Mouse (Mus musculus) liver, postnatal 0 days (tissue): ENCODE measurements around the gene Nepro. TPM values are rescaled to one million over a fixed set of nuclear protein-coding genes. Genes with fewer than 3 reads are reported as not detected.

Experiments
- ATAC-seq: fragments of 200-750 bp; cut with Nextera tagmentation; 2 replicates; pipeline ENCODE4 v1.8.0; 2017; ENCODE audit warnings: mild to moderate bottlenecking, moderate library complexity
- DNase-seq: peaks from one replicate; pipeline ENCODE4 v3.0.0-alpha.2; 2016
- H3K27ac ChIP-seq: fragments of 300-500 bp; sonication (generic); 2 replicates; pipeline ENCODE4 v1.5.1; 2014; ENCODE audit warnings: antibody characterized with exemption, moderate library complexity, mild to moderate bottlenecking, low read depth
- H3K27me3 ChIP-seq: fragments of 300-500 bp; sonication (generic); 2 replicates; pipeline ENCODE4 v1.6.1; 2014; ENCODE audit warnings: low read length, control low read depth, mixed read lengths; ENCODE audit not compliant: insufficient read depth
- H3K36me3 ChIP-seq: fragments of 300-500 bp; sonication (generic); replicated peaks from 2 replicates; pipeline ENCODE4 v1.6.1; 2014; ENCODE audit warnings: mild to moderate bottlenecking, control low read depth, low read length, moderate library complexity, mixed read lengths; ENCODE audit not compliant: insufficient read depth
- H3K4me1 ChIP-seq: fragments of 300-500 bp; sonication (generic); 2 replicates; pipeline ENCODE4 v1.6.1; 2014; ENCODE audit warnings: antibody characterized with exemption, mild to moderate bottlenecking, control low read depth; ENCODE audit not compliant: insufficient read depth
- H3K4me2 ChIP-seq: fragments of 300-500 bp; sonication (generic); 2 replicates; pipeline ENCODE4 v1.6.1; 2014; ENCODE audit warnings: low read depth, mild to moderate bottlenecking, low read length, moderate library complexity, mixed read lengths
- H3K4me3 ChIP-seq: fragments of 300-500 bp; sonication (generic); 2 replicates; pipeline ENCODE4 v1.5.1; 2014; ENCODE audit warnings: low read depth, low read length
- H3K9ac ChIP-seq: fragments of 300-500 bp; sonication (generic); replicated peaks from 2 replicates; pipeline ENCODE4 v1.6.1; 2014; ENCODE audit warnings: mild to moderate bottlenecking, moderate library complexity
- H3K9me3 ChIP-seq: fragments of 300-500 bp; sonication (generic); 2 replicates; pipeline ENCODE4 v1.6.1; 2016; ENCODE audit warnings: mild to moderate bottlenecking, control low read depth, low read length, mixed read lengths
- CTCF ChIP-seq: sonication (generic); IDR thresholded peaks from 2 replicates; pipeline ENCODE4 v1.5.1; 2016; ENCODE audit warnings: antibody characterized with exemption, low read depth
- EP300 ChIP-seq: IDR thresholded peaks from 2 replicates; pipeline ENCODE4 v1.6.1; 2016; ENCODE audit warnings: antibody characterized with exemption, low read depth, mild to moderate bottlenecking
- WGBS: fragments of 180-500 bp; shearing (Covaris S2); extraction: QIAGEN DNeasy Blood & Tissue Kit; methylation state at CpG from one replicate; pipeline ENCODE4 v1.1.7; 2014; ENCODE audit not compliant: insufficient replicate concordance; 5-methylcytosine and 5-hydroxymethylcytosine counted together
- polyA plus RNA-seq: library from polyadenylated mRNA; unstranded; fragments of >200 nt; fragmentation: Nextera tagmentation; extraction: Ambion mirVana; gene quantifications from 2 replicates; pipeline ENCODE4 v1.2.1, GENCODE M21; 2015

Nepro gene
- polyA plus RNA-seq, 1 experiment from 2014 or later: 2.4 TPM

DNA sequence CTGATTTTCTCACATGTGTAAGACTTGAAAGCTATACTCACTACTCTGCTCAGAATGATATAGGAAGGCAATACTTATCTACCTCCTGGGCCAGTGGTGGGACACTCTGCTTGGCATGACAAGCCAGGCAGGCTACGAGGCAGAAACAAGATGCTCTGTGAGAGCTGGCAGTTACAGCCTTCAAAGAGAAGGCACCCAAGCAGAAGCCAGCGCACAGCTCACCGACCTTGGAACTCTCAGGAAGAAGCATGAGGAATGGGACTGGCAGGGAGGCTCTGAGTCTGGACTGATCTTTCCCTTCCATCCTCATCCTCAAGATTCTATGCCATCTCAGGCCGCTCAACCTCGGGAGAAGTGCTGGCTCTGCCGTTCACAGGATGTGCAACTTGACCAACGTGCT, 38.7 kb upstream of the Nepro start:
- no peak for ATAC-seq
- Histone ChIP-seq H3K27me3 (peaks cover 8% of the 10 kb centered on the region), H3K27ac (no peak overlapping the region), H3K4me2 (no peak overlapping the region), H3K4me1 (no peaks in the 10 kb centered on the region), H3K9me3 (no peaks in the 10 kb centered on the region; the same call in 1 of the 2 replicates), H3K4me3 (no peak overlapping the region), H3K36me3 (no peaks in the 10 kb centered on the region), H3K9ac (no peak overlapping the region)
- TF ChIP-seq CTCF (no peak), EP300 (no peak)
- 70% methylated on average over 7 of the region's 7 CpGs for WGBS
- no peak for DNase-seq

DNA sequence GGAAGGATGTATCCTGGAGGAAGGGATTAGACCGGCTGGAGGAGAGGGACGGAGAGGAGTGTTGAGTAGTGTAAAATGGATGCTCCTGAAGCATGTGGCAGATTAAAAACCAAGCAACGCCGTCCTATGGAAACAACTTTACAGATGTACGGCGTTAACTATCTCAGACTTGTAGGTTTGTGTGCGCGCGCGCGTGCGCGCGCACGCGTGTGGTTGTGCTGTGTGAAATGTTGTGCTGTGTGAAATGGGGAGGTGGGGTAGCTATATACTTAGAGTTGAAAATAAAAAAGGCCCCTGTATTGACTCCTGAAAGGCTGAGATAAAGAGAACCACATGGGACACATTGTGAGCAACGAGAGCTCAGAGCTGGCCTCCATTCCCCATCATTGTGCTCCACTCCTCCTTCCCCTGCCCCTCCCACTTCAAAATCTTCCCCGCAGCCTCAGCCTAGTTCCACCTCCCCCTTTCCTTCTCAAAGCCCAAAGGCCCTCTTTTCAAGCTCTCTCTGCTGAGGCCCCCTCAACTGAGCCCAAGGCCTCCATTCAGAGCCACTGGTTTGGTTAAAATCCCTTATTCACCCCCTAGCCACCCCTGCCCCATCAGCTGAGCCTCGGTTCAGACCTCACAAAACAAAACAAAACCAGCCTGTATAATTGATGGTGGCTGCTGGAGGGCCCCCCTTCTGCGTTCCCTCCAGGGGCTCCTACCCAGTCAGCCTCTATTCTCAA, 36.9 kb upstream of the Nepro start:
- 0 out of 2 replicates have a peak overlapping the region, but pooled peaks have one; percentile 4 for H3K4me2 ChIP-seq
- 61% methylated on average over 20 of the region's 20 CpGs for WGBS
- no peak overlapping the region for H3K9ac ChIP-seq
- H3K27ac ChIP-seq: no peak overlapping the region
- DNase-seq: no peak
- no peaks in the 10 kb centered on the region for H3K4me1 ChIP-seq
- H3K27me3 ChIP-seq: peaks cover 8% of the 10 kb centered on the region
- no peaks in the 10 kb centered on the region for H3K36me3 ChIP-seq
- no peak for ATAC-seq
- H3K4me3 ChIP-seq: no peak overlapping the region
- TF ChIP-seq EP300 (no peak), CTCF (no peak)
- H3K9me3 ChIP-seq: no peaks in the 10 kb centered on the region; the same call in 1 of the 2 replicates

DNA sequence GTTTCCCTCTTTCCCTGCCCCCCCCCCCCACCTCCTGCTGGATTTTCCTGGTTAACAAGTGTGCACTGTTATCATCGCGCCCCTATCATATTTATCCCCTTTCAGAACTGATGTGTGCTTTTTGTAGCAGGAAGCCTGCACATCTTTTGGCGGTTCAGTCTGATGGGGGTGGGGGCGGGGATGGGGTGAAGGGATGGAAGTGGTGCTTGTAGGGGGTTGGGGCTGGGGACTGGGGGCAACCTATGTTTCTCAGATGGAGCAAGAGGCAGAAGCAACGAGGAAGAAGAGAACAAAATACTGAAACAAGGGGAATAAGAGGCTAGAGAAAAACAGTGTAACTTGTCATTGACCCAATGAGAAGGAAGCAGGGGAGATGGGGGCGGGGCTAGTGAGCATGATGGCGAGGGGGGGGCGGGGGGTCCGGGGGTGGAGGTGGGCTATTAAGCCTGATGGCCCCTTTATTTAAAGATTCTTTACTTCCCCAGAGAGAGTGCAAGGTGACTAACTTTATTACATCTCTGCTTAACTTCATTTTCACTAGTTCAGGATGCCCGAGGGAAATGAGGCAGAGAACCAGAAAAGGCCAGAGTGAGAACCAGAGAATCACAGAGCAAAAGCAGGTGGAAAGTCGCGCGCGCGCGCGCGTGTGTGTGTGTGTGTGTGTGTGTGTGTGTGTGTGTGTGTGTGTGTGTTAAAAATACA, 36.2 kb upstream of the Nepro start:
- Histone ChIP-seq H3K9ac (no peak overlapping the region), H3K27ac (no peak overlapping the region), H3K36me3 (no peaks in the 10 kb centered on the region), H3K4me2 (0 out of 2 replicates have a peak overlapping the region, but pooled peaks have one; percentile 4), H3K27me3 (peaks cover 8% of the 10 kb centered on the region), H3K4me3 (no peak overlapping the region), H3K4me1 (no peaks in the 10 kb centered on the region), H3K9me3 (no peaks in the 10 kb centered on the region)
- 10% methylated on average over 17 of the region's 18 CpGs for WGBS
- TF ChIP-seq CTCF: no peak
- TF ChIP-seq EP300: no peak
- ATAC-seq (no peak), DNase-seq (no peak)

DNA sequence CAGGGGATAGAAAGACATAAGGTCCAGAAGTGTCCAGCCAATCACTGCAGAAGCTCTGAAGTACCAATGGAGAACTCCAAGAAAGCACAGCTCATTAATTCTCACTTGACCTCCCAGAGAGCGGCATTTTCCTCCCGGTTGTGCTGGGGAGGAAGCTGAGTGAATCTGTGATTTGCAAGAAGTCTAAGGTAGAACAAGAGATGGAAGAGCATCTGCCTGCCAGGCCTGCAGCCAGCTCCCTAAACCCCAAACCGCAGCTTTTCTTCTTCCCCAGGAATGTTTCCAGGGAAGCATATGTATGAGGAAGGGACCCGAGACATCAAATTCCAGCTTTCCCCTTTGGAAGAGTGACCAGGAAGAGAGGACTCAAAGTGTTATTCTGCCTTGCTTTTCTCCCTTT, 35.6 kb upstream of the Nepro start:
- DNase-seq: no peak
- no peak overlapping the region for H3K27ac ChIP-seq

DNA sequence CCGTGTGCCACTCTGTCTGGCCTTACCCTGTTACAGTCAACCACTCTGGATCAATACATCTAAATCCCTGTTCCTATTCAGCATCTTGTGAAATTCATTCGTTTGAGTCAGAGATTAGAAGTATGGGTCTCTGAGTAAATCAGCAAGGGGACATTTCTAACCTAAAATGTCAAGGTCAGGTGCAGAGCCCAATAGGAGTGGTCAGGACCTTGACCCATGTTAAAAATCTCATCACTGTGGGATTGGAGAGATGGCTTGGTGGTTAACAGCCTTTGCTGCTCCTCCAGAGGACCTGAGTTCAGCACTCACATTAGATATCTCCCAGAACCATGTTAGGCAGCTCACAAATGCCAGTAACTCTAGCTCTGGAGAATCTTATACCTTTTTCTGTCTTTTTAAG, 33.6 kb upstream of the Nepro start:
- H3K27ac ChIP-seq: no peak overlapping the region
- no peaks in the 10 kb centered on the region for H3K36me3 ChIP-seq
- WGBS: 48% methylated on average over 2 of the region's 2 CpGs
- ATAC-seq: no peak
- no peaks in the 10 kb centered on the region for H3K4me1 ChIP-seq
- H3K27me3 ChIP-seq: peaks cover 8% of the 10 kb centered on the region
- TF ChIP-seq EP300: no peak
- no peak for TF ChIP-seq CTCF
- H3K9ac ChIP-seq: no peak overlapping the region
- H3K9me3 ChIP-seq: no peaks in the 10 kb centered on the region
- H3K4me3 ChIP-seq: no peak overlapping the region
- H3K4me2 ChIP-seq: no peak overlapping the region
- DNase-seq: no peak

More for the DNA sequence above, 35.6 kb upstream of the Nepro start:
- Histone ChIP-seq H3K4me3 (no peak overlapping the region), H3K4me1 (no peaks in the 10 kb centered on the region), H3K36me3 (no peaks in the 10 kb centered on the region), H3K9me3 (no peaks in the 10 kb centered on the region), H3K4me2 (no peak overlapping the region), H3K27me3 (peaks cover 8% of the 10 kb centered on the region), H3K9ac (no peak overlapping the region)
- 21% methylated on average over 4 of the region's 4 CpGs for WGBS
- no peak for ATAC-seq
- TF ChIP-seq EP300: no peak

DNA sequence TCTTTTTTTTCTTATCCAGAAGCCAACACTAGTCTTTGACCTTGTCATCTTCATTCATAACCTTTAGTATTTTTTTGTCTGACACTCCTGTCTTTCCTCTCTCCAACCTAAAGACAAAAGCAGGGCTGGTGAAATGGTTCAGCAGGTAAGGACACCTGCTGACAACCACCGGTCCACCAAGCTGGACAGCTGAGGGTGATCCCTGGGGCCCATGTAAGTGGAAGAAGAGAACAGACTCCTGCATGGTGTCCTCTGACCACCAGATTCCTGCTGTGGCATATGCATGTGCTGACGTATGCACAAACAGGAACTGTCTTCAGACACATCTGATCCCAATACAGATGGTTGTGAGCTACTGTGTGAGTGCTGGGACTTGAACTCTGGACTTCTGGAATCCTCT, 33.0 kb upstream of the Nepro start:
- no peak overlapping the region for H3K4me2 ChIP-seq
- WGBS: 43% methylated on average over 2 of the region's 2 CpGs

More for the DNA sequence above, 33.0 kb upstream of the Nepro start:
- H3K27me3 ChIP-seq: peaks cover 8% of the 10 kb centered on the region
- ATAC-seq (no peak), DNase-seq (no peak)
- H3K4me3 ChIP-seq: no peak overlapping the region
- H3K27ac ChIP-seq: no peak overlapping the region
- no peaks in the 10 kb centered on the region for H3K4me1 ChIP-seq
- no peak overlapping the region for H3K9ac ChIP-seq
- TF ChIP-seq EP300 (no peak), CTCF (no peak)
- H3K36me3 ChIP-seq: no peaks in the 10 kb centered on the region
- H3K9me3 ChIP-seq: no peaks in the 10 kb centered on the region
